Mouse (Mus musculus) bone marrow, adult 2 months (tissue): ENCODE data around the gene Lmnb2. TPM values are rescaled to one million over a fixed set of nuclear protein-coding genes. Genes with fewer than 3 reads are reported as not detected.

Experiments
- H3K27ac ChIP-seq: fragments of 200-500 bp; 2 replicates; pipeline ENCODE4 v1.5.1; 2012; ENCODE audit warnings: low read depth, mild to moderate bottlenecking, control low read depth, inconsistent platforms, low read length; ENCODE audit not compliant: control insufficient read depth, poor library complexity, insufficient read depth
- H3K4me1 ChIP-seq: fragments of 200-500 bp; 2 replicates; pipeline ENCODE4 v1.6.1; 2011; ENCODE audit warnings: low read length; ENCODE audit not compliant: control insufficient read depth, insufficient read depth
- H3K4me3 ChIP-seq: fragments of 200-500 bp; replicated peaks from 2 replicates; pipeline ENCODE3; 2011; ENCODE audit warnings: mild to moderate bottlenecking, low read depth, low read length, control low read depth; ENCODE audit not compliant: control insufficient read depth
- CTCF ChIP-seq: fragments of 200-500 bp; IDR thresholded peaks from 2 replicates; pipeline ENCODE4 v1.5.1; 2011; ENCODE audit warnings: low read length, control low read depth; ENCODE audit not compliant: control insufficient read depth, insufficient read depth
- POLR2A ChIP-seq: fragments of 200-500 bp; IDR thresholded peaks from 2 replicates; pipeline ENCODE4 v1.6.1; 2011; ENCODE audit warnings: low read depth, mild to moderate bottlenecking, control low read depth, low read length, borderline replicate concordance; ENCODE audit not compliant: control insufficient read depth
- WGBS: fragments of 180-500 bp; shearing (Covaris S2); methylation state at CpG from one replicate; pipeline ENCODE4 v1.1.7; 2018; 5-methylcytosine and 5-hydroxymethylcytosine counted together
- polyA plus RNA-seq: library from polyadenylated mRNA; stranded (reverse); fragments of >200 nt; gene quantifications from 2 replicates; pipeline ENCODE4 v1.2.4, GENCODE M21; 2011; ENCODE audit warnings: low replicate concordance; ENCODE audit not compliant: missing spikeins, insufficient read depth, insufficient read length

Gene Lmnb2
- polyA plus RNA-seq, 1 experiment, result 29.8 TPM

GRCm38 (mm10) chr10:80942919-80943318, 24.9 kb upstream of the Lmnb2 start:
- Histone ChIP-seq H3K4me1 (peaks cover 9% of the 10 kb centered on the region), H3K27ac (peak overlapping the region; percentile 90), H3K4me3 (peak overlapping the region; percentile 26)
- WGBS, result 5% methylated on average over 8 of the region's 8 CpGs
- TF ChIP-seq POLR2A (no peak), CTCF (no peak)

DNA sequence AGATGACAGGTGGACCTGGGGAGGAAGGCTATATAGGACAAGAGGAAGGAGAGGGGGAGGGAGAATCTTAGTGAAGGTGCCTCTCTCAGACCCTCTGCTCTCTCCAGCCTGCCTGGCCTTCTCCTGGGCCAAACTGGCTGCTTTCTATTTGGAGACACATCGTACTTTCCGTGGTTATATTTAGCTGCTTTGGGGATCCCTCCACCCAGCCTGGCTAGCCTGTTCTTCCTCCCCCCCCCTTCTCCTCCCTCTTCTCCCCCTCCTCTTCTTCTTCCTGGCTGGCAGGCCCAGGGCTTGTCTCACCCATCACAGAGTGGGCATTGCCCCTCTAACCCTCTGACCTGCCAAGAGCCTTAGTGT, 22.9 kb upstream of the Lmnb2 start:
- 16% methylated on average over 2 of the region's 2 CpGs for WGBS
- no peak for TF ChIP-seq POLR2A
- TF ChIP-seq CTCF, result no peak
- H3K4me3 ChIP-seq, result no peak overlapping the region
- peaks cover 13% of the 10 kb centered on the region for H3K4me1 ChIP-seq
- H3K27ac ChIP-seq, result no peak overlapping the region

DNA sequence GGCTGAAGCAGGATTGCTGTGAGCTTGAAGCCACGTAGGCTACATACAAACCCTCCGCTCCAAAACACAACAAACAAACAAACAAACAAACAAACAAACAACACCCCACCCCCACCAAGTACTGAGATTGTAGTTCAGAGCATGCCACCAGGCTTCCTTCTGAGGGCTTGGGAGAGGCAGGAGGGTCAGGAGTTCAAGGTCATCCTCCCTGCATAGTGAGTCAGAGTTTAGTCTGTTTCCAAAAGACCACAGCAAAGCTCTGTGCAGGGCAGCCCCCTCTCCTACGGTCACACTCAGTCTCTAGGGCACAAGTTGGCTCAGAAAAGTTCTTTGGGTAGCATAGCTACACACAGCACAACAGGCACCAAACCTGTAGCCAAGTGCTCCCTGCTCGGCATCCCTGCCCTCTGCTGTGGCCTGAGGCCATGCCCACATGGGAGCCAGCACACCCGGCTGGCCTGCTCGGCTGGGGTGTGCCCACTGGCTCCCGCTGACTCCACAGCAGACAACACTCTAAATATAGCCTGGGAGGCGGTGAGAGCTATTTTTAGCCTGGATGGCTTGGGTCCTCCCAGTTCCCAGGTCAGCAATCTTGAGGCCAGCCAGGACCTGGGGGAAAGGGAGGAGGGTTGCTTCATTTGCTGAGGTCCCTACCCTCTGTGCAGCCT, 22.4 kb upstream of the Lmnb2 start:
- no peak for TF ChIP-seq POLR2A
- no peak for TF ChIP-seq CTCF
- 24% methylated on average over 8 of the region's 8 CpGs for WGBS
- Histone ChIP-seq H3K4me1 (peaks cover 13% of the 10 kb centered on the region), H3K27ac (no peak overlapping the region), H3K4me3 (peak overlapping the region; percentile 9)

DNA sequence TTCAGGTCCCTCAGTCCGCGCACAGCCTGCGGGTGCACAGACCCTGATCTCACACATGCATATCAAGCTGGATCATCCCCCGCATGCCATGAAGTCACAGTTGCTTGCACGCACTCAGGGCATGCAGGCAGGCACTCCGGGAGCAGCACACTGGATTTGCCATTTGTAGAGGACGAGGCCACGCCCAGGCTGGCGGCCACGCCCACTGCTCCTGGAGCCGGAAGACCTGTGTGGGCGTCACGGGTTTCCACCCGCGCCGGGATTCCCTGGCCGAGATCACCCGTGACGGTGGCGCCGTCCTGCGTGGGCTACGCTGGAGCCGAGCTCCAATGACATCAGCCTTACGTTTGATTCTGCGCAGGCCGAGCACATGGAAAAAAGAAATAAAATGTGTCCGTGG, 21.6 kb upstream of the Lmnb2 start:
- 1% methylated on average over 28 of the region's 28 CpGs for WGBS
- H3K27ac ChIP-seq, result no peak overlapping the region; the same call in 1 of the 2 replicates
- peaks cover 14% of the 10 kb centered on the region for H3K4me1 ChIP-seq

GRCm38 (mm10) chr10:80938831-80939550, 20.9 kb upstream of the Lmnb2 start:
- no peak for TF ChIP-seq POLR2A
- no peak for TF ChIP-seq CTCF
- Histone ChIP-seq H3K27ac (no peak overlapping the region), H3K4me1 (peaks cover 15% of the 10 kb centered on the region), H3K4me3 (no peak overlapping the region)
- 26% methylated on average over 15 of the region's 15 CpGs for WGBS

More for the DNA sequence above, 21.6 kb upstream of the Lmnb2 start:
- no peak for TF ChIP-seq CTCF
- peak; percentile 37; the same call in 1 of the 2 replicates for TF ChIP-seq POLR2A
- H3K4me3 ChIP-seq, result peak overlapping the region; percentile 35

- H3K4me1 ChIP-seq, result peaks cover 17% of the 10 kb centered on the region
- TF ChIP-seq POLR2A (no peak), CTCF (no peak)
Observed at GRCm38 (mm10) chr10:80937646-80938045, 19.6 kb upstream of the Lmnb2 start.

DNA sequence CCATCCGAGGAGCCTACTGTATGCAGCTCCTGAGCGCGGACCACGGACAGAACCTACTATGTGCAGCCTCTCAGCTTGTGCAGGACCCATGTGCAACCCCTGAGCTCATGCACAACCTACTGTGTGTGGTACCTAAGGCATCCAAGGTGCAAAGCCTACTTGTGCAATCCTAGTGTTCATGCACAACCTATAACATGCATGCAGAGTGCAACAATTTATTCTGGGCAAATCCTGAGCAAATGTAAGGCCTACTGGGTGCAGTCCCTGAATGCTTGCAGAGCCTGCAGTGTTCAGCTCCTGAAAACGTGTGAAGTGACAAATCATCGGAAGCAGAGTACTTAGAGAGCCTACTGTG, 18.7 kb upstream of the Lmnb2 start:
- 18% methylated on average over 6 of the region's 6 CpGs for WGBS

More at GRCm38 (mm10) chr10:80937646-80938045, 19.6 kb upstream of the Lmnb2 start:
- H3K27ac ChIP-seq, result peak overlapping the region; percentile 17; the same call in 1 of the 2 replicates
- 8% methylated on average over 8 of the region's 8 CpGs for WGBS
- H3K4me3 ChIP-seq, result no peak overlapping the region

DNA sequence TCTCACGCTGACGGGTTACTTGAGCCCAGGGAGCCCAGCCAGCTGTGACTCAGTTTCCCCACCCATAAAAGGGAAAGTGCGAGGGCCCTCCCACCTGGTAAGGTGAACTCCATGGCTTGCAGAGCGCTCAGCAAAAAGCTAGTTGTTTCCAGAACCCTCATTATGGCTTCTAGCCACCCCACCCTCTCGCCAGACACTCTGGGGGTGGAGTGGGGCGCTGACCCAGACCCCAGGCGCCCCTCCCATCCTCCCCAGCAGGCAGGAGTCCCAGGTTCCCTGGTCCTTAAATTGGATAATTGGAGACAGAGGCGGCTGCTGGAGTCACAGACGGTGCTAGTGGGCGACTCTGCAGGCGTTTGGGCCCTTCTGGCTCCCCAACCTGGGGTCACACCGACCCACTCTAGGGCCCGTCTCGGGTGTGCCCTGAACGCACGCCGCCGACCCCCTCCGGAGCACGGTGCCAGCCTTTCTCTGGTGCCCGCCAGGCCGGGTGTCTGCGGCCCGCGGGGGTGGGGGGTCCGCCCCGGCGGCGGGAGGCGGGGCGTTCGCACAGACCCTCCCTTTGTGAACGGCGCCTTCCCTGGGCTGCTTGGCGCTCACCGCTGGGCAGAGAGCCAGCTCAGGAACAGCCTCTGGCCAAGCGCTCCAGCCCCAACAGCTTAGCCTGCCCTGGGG, 18.2 kb upstream of the Lmnb2 start:
- H3K4me3 ChIP-seq, result no peak overlapping the region
- TF ChIP-seq POLR2A (no peak), CTCF (no peak)
- no peak overlapping the region for H3K27ac ChIP-seq
- WGBS, result 4% methylated on average over 37 of the region's 37 CpGs
- H3K4me1 ChIP-seq, result peaks cover 17% of the 10 kb centered on the region

More for the DNA sequence above, 18.7 kb upstream of the Lmnb2 start:
- peaks cover 17% of the 10 kb centered on the region for H3K4me1 ChIP-seq
- TF ChIP-seq POLR2A, result no peak
- no peak for TF ChIP-seq CTCF
- no peak overlapping the region for H3K4me3 ChIP-seq
- no peak overlapping the region for H3K27ac ChIP-seq
